Mouse (Mus musculus) kidney, adult 2 months (tissue): ENCODE measurements around the gene Gm5800. TPM values are rescaled to one million over a fixed set of nuclear protein-coding genes. Genes with fewer than 3 reads are reported as not detected.

ENCODE experiments used
- DNase-seq: peaks from one replicate; pipeline ENCODE4 v3.0.0; 2021
- H3K27ac ChIP-seq: fragments of 200-500 bp; 2 replicates; pipeline ENCODE4 v1.5.1; 2012; ENCODE audit warnings: low read depth, low read length, control low read depth, inconsistent platforms; ENCODE audit not compliant: insufficient read depth
- H3K27me3 ChIP-seq: fragments of 200-500 bp; replicated peaks from 2 replicates; pipeline ENCODE4 v1.6.1; 2012; ENCODE audit warnings: mild to moderate bottlenecking, moderate library complexity, low read length, inconsistent platforms; ENCODE audit not compliant: control insufficient read depth, insufficient read depth
- H3K36me3 ChIP-seq: fragments of 200-500 bp; 2 replicates; pipeline ENCODE4 v1.6.1; 2012; ENCODE audit warnings: mild to moderate bottlenecking, moderate library complexity, low read length, inconsistent platforms; ENCODE audit not compliant: control insufficient read depth, insufficient read depth
- H3K4me1 ChIP-seq: fragments of 200-500 bp; 2 replicates; pipeline ENCODE4 v1.6.1; 2011; ENCODE audit warnings: low read length; ENCODE audit not compliant: control insufficient read depth, insufficient read depth
- H3K4me3 ChIP-seq: fragments of 200-500 bp; 2 replicates; pipeline ENCODE4 v1.5.1; 2011; ENCODE audit warnings: mild to moderate bottlenecking, low read depth, low read length, control low read depth; ENCODE audit not compliant: insufficient read depth
- POLR2A ChIP-seq: fragments of 200-500 bp; IDR thresholded peaks from one replicate; pipeline ENCODE4 v1.6.1; 2011; ENCODE audit warnings: low read depth, low read length, control low read depth
- WGBS: fragments of 180-500 bp; shearing (Covaris S2); methylation state at CpG from one replicate; pipeline ENCODE4 v1.1.7; 2018; 5-methylcytosine and 5-hydroxymethylcytosine counted together
- polyA plus RNA-seq: library from polyadenylated mRNA; depleted of rRNA; stranded (reverse); fragments of >200 nt; gene quantifications from 2 replicates; pipeline ENCODE4 v1.2.3, GENCODE M21; 2012; rRNA removed

The Gm5800 gene
- polyA plus RNA-seq, 1 experiment: not detected

DNA sequence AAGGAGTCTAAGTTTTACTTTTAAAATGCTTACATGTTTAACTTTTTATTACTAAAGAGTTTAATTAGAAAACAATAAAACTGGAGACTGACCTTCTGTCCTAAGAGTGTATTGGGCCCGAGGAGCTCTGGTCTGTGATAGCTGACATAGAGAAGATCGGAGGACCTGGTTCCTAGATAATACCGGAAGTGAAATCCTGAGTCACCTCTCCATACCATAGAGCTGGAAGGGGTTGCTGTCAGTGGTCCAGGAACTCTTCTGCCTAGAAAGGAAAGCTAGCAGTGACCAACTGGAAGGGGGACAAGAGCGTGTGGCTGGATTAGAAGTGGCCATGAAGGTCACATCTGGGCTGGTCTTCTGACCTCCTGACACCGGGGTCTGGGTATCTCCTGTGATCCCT, 39.7 kb downstream of the Gm5800 start:
- Histone ChIP-seq H3K4me3 (no peak overlapping the region), H3K27me3 (no peaks in the 10 kb centered on the region), H3K36me3 (no peaks in the 10 kb centered on the region), H3K27ac (no peak overlapping the region), H3K4me1 (no peaks in the 10 kb centered on the region)
- TF ChIP-seq POLR2A: no peak
- WGBS: 89% methylated on average over 5 of the region's 5 CpGs
- no peak for DNase-seq

Other genes starting within 250 kb of the Gm5800 start
- gene Gm5622, start 164.4 kb downstream of the Gm5800 start, polyA plus RNA-seq: not detected in 2 replicates
- gene Gm17175, start 143.1 kb downstream of the Gm5800 start, polyA plus RNA-seq: not detected in 2 replicates
- gene Gm17174, start 125.0 kb downstream of the Gm5800 start, polyA plus RNA-seq: not detected in 2 replicates
- not detected in 2 replicates for gene Gm17078, start 105.9 kb downstream of the Gm5800 start, polyA plus RNA-seq
- gene Gm4181, start 81.5 kb downstream of the Gm5800 start, polyA plus RNA-seq: not detected in 2 replicates
- gene Gm17079, start 21.7 kb downstream of the Gm5800 start, polyA plus RNA-seq: not detected in 2 replicates
- not detected in 2 replicates for gene Ang4, start 56.4 kb upstream of the Gm5800 start, polyA plus RNA-seq
- not detected in 2 replicates for gene AY358078, start 82.9 kb upstream of the Gm5800 start, polyA plus RNA-seq
- not detected in 2 replicates for gene Ear6, start 136.5 kb upstream of the Gm5800 start, polyA plus RNA-seq
- gene Mettl17, start 167.7 kb upstream of the Gm5800 start, polyA plus RNA-seq: 24.0 and 27.6 TPM in 2 replicates
- 0.45 and 0.52 TPM in 2 replicates for gene Slc39a2, start 175.7 kb upstream of the Gm5800 start, polyA plus RNA-seq
- gene Ndrg2, start 197.0 kb upstream of the Gm5800 start, polyA plus RNA-seq: 220 and 235 TPM in 2 replicates
- gene Tppp2, start 201.2 kb upstream of the Gm5800 start, polyA plus RNA-seq: not detected in 2 replicates
- gene Rnase13, start 205.6 kb upstream of the Gm5800 start, polyA plus RNA-seq: not detected in 2 replicates